Mouse (Mus musculus): ENCODE data around the gene Gja8. TPM values are rescaled to one million over a fixed set of nuclear protein-coding genes. Genes with fewer than 3 reads are reported as not detected.
A peak's percentile ranks its signal among the peaks of the same experiment; 100 is the strongest.

Gene Gja8
- total and polyA plus RNA-seq, 3 experiments = 0.04 TPM; not detected in 1

DNA sequence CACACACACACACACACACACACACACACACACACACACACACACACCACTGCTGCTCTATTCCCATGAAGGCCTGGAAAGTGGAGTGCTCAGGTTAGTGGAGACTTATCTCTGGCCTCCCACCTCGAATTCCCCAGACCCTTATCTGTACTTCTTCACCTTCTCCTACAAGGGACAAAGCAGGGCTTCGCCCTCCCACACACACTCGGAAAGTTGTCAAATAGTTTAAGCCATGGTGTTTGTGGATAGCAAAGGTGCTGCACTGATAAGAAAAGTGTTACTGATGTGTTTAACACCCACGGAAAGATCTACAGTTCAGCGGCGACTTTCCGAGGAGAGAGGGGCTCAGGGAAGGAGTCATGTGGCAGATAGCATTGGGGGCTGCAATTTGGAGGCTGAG, 45.2 kb upstream of the Gja8 start:
- Histone ChIP-seq H3K4me1 (ENCODE audit: control insufficient read depth in 1 of 2, insufficient read depth in 2 of 2, low read length in 2 of 2) (peaks cover 5 to 15% of the 10 kb centered on the region in 2 experiments; a peak in 3 of 4 replicates), H3K79me2 (ENCODE audit: control insufficient read depth, insufficient read depth, low read length, poor library complexity) (no peaks in the 10 kb centered on the region), H3K4me3 (ENCODE audit: control insufficient read depth in 1 of 2, insufficient read depth in 1 of 2, low read depth in 2 of 2, low read length in 2 of 2) (no peak overlapping the region), H3K9ac (ENCODE audit: control insufficient read depth, low read depth, low read length, poor library complexity, severe bottlenecking) (no peak overlapping the region), H3K9me3 (replicated peaks; ENCODE audit: insufficient read depth, low read length) (no peaks in the 10 kb centered on the region), H3K27me3 (ENCODE audit: control insufficient read depth in 1 of 2, insufficient read depth in 2 of 2, low read length in 2 of 2) (peaks cover 1 to 4% of the 10 kb centered on the region in 2 experiments; a peak in 2 of 4 replicates), H3K27ac (ENCODE audit: control insufficient read depth, low read depth, low read length) (no peak overlapping the region), H3K36me3 (ENCODE audit: control insufficient read depth in 1 of 2, insufficient read depth in 2 of 2, low read length in 2 of 2) (peaks cover 0 to 6% of the 10 kb centered on the region in 2 experiments; a peak in 1 of 4 replicates)
- peak; percentile 45 for DNase-seq (ENCODE audit: low read depth, low spot score)
- TF ChIP-seq RCOR1 (IDR thresholded peaks at IDR 0.05; ENCODE audit: low read depth, low read length) (no peak), MAFK (IDR thresholded peaks at IDR 0.05; ENCODE audit: borderline replicate concordance, low read depth, low read length) (no peak), GABPA (IDR thresholded peaks at IDR 0.05; ENCODE audit: low read depth, low read length) (no peak), HCFC1 (IDR thresholded peaks at IDR 0.05; ENCODE audit: low read depth, low read length) (no peak), CHD1 (IDR thresholded peaks at IDR 0.05; ENCODE audit: low read depth, low read length) (no peak), USF2 (IDR thresholded peaks at IDR 0.05; ENCODE audit: borderline replicate concordance in 1 of 2, insufficient read depth in 1 of 2, low read depth in 1 of 2, low read length in 2 of 2) (no peak), NELFE (IDR thresholded peaks at IDR 0.05; ENCODE audit: low read depth, low read length) (no peak), TCF12 (IDR thresholded peaks at IDR 0.05; ENCODE audit: low read depth, low read length) (peak; percentile 43; the same call in 1 of the 2 replicates), BHLHE40 (IDR thresholded peaks at IDR 0.05; ENCODE audit: borderline replicate concordance, low read depth, low read length) (no peak), KAT2A (conservative IDR thresholded peaks at IDR 0.05; ENCODE audit: low read depth, low read length) (no peak), MYC (IDR thresholded peaks at IDR 0.05; ENCODE audit: low read depth, low read length) (no peak), EP300 (IDR thresholded peaks at IDR 0.05; ENCODE audit: low read depth in 1 of 2, low read length in 2 of 2) (peak; percentile 55 to 72; a peak in 2 of 4 replicates), GATA1 (IDR thresholded peaks at IDR 0.05; ENCODE audit: low read depth, low read length) (peak; percentile 76)

DNA sequence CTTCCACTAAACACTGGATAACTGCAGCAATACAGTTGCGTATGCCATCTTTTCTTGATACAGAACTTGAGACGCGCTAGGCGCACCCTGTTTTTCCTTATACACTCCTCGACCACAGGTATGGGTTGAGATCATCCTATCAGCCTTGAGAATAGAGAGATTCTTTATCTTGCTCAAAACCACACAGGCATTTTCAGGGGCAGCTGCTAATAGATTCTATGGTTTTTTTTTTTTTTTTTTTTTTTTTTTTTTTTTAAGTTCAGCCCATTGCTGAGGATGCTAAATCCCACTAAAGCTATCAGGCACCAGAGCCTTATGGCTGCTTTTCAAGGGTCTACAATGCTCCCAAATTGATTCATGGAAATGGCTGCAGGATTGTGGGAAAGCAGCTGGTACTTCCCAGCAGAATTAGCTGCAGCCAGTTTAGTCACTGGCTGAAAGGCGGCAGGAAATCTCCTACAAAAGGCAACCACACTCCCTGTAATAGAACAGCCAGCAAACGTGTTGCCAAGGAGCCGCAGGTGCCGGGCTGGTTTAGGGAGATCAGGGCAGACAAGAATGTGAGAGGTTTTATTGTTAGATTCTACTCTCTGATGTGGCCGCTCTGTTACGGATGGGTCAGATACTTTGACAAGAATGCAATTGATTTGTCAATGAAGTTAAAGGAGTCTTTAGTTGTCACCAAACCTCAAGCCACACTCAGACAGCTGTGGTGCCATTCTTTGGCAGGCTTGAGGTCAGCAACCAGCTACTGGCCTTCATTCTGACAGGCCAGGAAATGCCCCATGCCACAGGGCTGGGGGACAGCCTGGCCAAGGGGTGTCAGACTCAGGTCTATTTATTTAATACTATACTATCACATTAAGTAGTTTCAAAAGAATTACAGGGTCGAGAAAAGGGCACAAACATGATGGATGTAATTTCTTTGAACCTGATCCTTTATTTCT, 37.5 kb upstream of the Gja8 start:
- no peak overlapping the region for H3K27ac ChIP-seq (ENCODE audit: control insufficient read depth, low read depth, low read length)
- H3K9me3 ChIP-seq (replicated peaks; ENCODE audit: insufficient read depth, low read length) = no peaks in the 10 kb centered on the region
- no peak overlapping the region for H3K4me3 ChIP-seq (ENCODE audit: control insufficient read depth in 1 of 2, insufficient read depth in 1 of 2, low read depth in 2 of 2, low read length in 2 of 2)
- no peak for DNase-seq (ENCODE audit: low read depth, low spot score)
- TF ChIP-seq E2F4 (IDR thresholded peaks at IDR 0.05; ENCODE audit: borderline replicate concordance, low read depth, low read length) (no peak), ZNF384 (IDR thresholded peaks at IDR 0.05; ENCODE audit: low read depth, low read length) (peak; percentile 54)
- no peak overlapping the region for H3K9ac ChIP-seq (ENCODE audit: control insufficient read depth, low read depth, low read length, poor library complexity, severe bottlenecking)
- H3K4me1 ChIP-seq (ENCODE audit: control insufficient read depth in 1 of 2, insufficient read depth in 2 of 2, low read length in 2 of 2) = no peaks in the 10 kb centered on the region
- peaks cover 10 to 14% of the 10 kb centered on the region in 2 experiments for H3K27me3 ChIP-seq (ENCODE audit: control insufficient read depth in 1 of 2, insufficient read depth in 2 of 2, low read length in 2 of 2)
- no peaks in the 10 kb centered on the region for H3K36me3 ChIP-seq (ENCODE audit: control insufficient read depth in 1 of 2, insufficient read depth in 2 of 2, low read length in 2 of 2)
- no peaks in the 10 kb centered on the region for H3K79me2 ChIP-seq (ENCODE audit: control insufficient read depth, insufficient read depth, low read length, poor library complexity)
